Mouse (Mus musculus): ENCODE data around the gene Rpa1. TPM values are rescaled to one million over a fixed set of nuclear protein-coding genes. Genes with fewer than 3 reads are reported as not detected.
"Not testable (repeated sequence)": the region's sequence is repeated elsewhere in the genome, so short reads cannot be mapped to it uniquely, and the experiment has no call there.

The Rpa1 gene
- polyA plus RNA-seq, 1 experiment: 21.3 TPM

DNA sequence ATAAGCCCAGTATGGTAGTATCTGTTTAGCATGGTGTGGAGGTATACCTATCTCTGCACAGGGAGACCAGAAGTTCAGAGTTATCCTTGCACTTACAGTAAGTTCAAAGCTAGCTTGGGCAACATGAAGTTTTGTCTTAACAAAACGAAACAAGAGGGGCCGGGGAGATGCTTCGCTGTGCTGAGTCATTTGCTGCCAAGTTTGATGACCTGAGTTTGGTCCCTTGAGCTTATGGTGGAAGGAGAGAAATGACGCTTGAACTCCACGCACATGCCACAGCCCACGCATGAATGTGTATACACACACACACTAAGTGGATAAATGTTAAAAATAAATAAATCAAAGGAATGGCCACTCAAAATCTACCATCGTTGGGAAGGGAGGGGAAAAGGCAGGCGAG lies 59.6 kb downstream of the Rpa1 start:
- Histone ChIP-seq H3K4me1 (ENCODE audit: control insufficient read depth, insufficient read depth, low read length) (peaks cover 16% of the 10 kb centered on the region; the same call in 1 of the 2 replicates), H3K27me3 (replicated peaks; ENCODE audit: control insufficient read depth, insufficient read depth, low read length) (no peaks in the 10 kb centered on the region), H3K27ac (ENCODE audit: insufficient read depth, low read depth, low read length) (no peak overlapping the region), H3K36me3 (ENCODE audit: control insufficient read depth, insufficient read depth, low read length) (no peaks in the 10 kb centered on the region), H3K4me3 (ENCODE audit: insufficient read depth, low read depth, low read length) (no peak overlapping the region)
- DNase-seq: no peak
- TF ChIP-seq POLR2A (IDR thresholded peaks at IDR 0.05; ENCODE audit: low read depth, low read length) (no peak), CTCF (conservative IDR thresholded peaks at IDR 0.05; ENCODE audit: insufficient read depth, insufficient read length, low read depth, low read length) (no peak)
- WGBS: 77% methylated on average over 8 of the region's 8 CpGs

- Histone ChIP-seq H3K27ac (ENCODE audit: insufficient read depth, low read depth, low read length) (no peak overlapping the region), H3K4me3 (ENCODE audit: insufficient read depth, low read depth, low read length) (no peak overlapping the region), H3K4me1 (ENCODE audit: control insufficient read depth, insufficient read depth, low read length) (peaks cover 13% of the 10 kb centered on the region; the same call in 1 of the 2 replicates), H3K27me3 (replicated peaks; ENCODE audit: control insufficient read depth, insufficient read depth, low read length) (no peaks in the 10 kb centered on the region), H3K36me3 (ENCODE audit: control insufficient read depth, insufficient read depth, low read length) (no peaks in the 10 kb centered on the region)
- DNase-seq: no peak
- no peak for TF ChIP-seq POLR2A (IDR thresholded peaks at IDR 0.05; ENCODE audit: low read depth, low read length)
- TF ChIP-seq CTCF (conservative IDR thresholded peaks at IDR 0.05; ENCODE audit: insufficient read depth, insufficient read length, low read depth, low read length): no peak
- 86% methylated on average over 10 of the region's 10 CpGs for WGBS
Measured at GRCm38 (mm10) chr11:75287940-75288339, 60.2 kb downstream of the Rpa1 start.

DNA sequence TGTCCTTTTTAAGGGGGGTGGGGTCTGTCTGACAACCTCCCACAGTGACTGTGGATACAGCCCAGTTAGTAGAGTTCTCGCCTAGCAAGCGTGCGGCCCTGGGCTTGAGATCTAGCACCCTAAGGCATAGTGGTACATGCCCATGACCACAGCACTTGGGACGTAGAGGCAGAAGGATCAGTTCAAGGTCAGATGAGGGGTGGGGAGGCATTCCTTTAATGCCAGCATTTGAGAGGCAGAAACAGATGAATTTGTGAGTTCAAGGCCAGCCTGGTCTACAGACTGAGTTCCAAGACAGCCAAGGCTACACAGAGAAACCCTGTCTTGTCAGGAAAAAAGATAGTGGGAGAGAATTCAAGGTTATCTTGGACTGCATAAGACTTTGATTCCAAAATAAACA lies 61.3 kb downstream of the Rpa1 start:
- Histone ChIP-seq H3K36me3 (ENCODE audit: control insufficient read depth, insufficient read depth, low read length) (no peaks in the 10 kb centered on the region), H3K27me3 (replicated peaks; ENCODE audit: control insufficient read depth, insufficient read depth, low read length) (no peaks in the 10 kb centered on the region), H3K4me3 (ENCODE audit: insufficient read depth, low read depth, low read length) (no peak overlapping the region), H3K4me1 (ENCODE audit: control insufficient read depth, insufficient read depth, low read length) (peaks cover 13% of the 10 kb centered on the region; the same call in 1 of the 2 replicates), H3K27ac (ENCODE audit: insufficient read depth, low read depth, low read length) (no peak overlapping the region)
- 91% methylated on average over 4 of the region's 4 CpGs for WGBS
- DNase-seq: no peak
- no peak for TF ChIP-seq CTCF (conservative IDR thresholded peaks at IDR 0.05; ENCODE audit: insufficient read depth, insufficient read length, low read depth, low read length)
- TF ChIP-seq POLR2A (IDR thresholded peaks at IDR 0.05; ENCODE audit: low read depth, low read length): no peak

DNA sequence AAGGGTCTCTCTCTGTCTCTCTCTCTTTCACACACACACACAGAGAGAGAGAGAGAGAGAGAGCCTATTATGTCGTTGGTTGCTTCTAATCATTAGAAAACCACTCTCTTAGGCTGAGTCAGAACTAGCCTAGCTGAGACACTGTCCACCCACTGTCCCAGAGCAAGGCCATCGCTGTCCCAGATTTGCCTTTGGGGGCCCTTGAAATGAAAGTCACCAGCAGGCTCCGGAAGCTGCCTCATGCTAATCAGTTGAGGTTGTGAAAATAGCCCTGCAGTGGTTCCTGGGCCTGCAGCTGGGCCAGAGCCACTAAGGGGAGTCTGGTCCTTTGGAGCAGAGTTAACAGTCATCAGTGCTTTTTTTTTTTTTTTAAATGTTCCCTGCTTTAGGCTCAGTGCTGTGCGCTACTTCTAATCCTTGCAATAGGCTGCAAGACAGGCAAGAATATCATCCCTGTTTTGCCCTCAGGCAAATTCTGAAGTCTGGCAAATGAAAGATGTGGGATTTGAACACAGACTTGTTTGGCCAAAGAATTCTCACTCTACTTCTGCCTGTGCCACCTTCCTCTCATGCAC lies 62.1 kb downstream of the Rpa1 start:
- Histone ChIP-seq H3K27me3 (replicated peaks; ENCODE audit: control insufficient read depth, insufficient read depth, low read length) (no peaks in the 10 kb centered on the region), H3K36me3 (ENCODE audit: control insufficient read depth, insufficient read depth, low read length) (no peaks in the 10 kb centered on the region), H3K4me1 (ENCODE audit: control insufficient read depth, insufficient read depth, low read length) (peaks cover 9% of the 10 kb centered on the region; the same call in 1 of the 2 replicates), H3K27ac (ENCODE audit: insufficient read depth, low read depth, low read length) (no peak overlapping the region), H3K4me3 (ENCODE audit: insufficient read depth, low read depth, low read length) (no peak overlapping the region)
- DNase-seq: no peak
- 63% methylated on average over 4 of the region's 4 CpGs for WGBS
- no peak for TF ChIP-seq CTCF (conservative IDR thresholded peaks at IDR 0.05; ENCODE audit: insufficient read depth, insufficient read length, low read depth, low read length)
- TF ChIP-seq POLR2A (IDR thresholded peaks at IDR 0.05; ENCODE audit: low read depth, low read length): no peak

- H3K27ac ChIP-seq (ENCODE audit: insufficient read depth, low read depth, low read length); DNase-seq; H3K4me1 ChIP-seq (ENCODE audit: control insufficient read depth, insufficient read depth, low read length); H3K27me3 ChIP-seq (replicated peaks; ENCODE audit: control insufficient read depth, insufficient read depth, low read length); H3K4me3 ChIP-seq (ENCODE audit: insufficient read depth, low read depth, low read length); H3K36me3 ChIP-seq (ENCODE audit: control insufficient read depth, insufficient read depth, low read length): not testable (repeated sequence)
- 80% methylated on average over 3 of the region's 3 CpGs for WGBS
Measured at GRCm38 (mm10) chr11:75283784-75284183, 64.3 kb downstream of the Rpa1 start.

DNA sequence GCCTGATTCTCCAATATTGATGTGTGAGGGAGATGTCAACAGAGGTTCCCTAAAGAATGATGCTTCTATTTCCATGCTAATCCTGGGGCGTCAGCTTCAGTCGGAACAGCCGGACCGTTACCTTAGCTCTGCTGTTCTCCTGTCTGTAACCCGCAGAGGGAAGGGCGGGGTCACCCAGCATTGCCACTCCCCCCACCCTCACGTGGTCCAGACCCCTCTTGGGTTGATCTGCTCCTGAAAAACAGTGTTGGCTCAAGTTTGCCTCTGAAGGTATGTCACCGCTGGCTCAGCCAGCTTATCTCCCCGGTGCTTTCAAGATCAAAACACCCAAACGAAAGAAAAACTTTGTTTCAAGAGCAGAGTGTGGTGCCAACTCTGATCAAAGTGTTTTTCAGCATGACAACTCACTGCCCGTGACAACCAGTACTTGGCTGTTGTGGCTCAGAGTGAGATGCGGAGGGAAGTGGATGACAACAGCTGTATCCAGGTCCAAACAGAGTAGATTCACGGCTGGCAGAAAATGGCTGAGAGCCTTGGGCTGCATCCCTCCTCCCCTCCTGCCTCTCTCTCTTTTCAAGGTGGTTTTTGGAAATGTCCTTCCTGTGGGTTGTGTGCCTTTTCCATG lies 65.5 kb downstream of the Rpa1 start:
- no peak for TF ChIP-seq POLR2A (IDR thresholded peaks at IDR 0.05; ENCODE audit: low read depth, low read length)
- no peak for TF ChIP-seq CTCF (conservative IDR thresholded peaks at IDR 0.05; ENCODE audit: insufficient read depth, insufficient read length, low read depth, low read length)
- WGBS: 36% methylated on average over 13 of the region's 13 CpGs
- peak; percentile 44 for DNase-seq
- no peak overlapping the region for H3K27ac ChIP-seq (ENCODE audit: insufficient read depth, low read depth, low read length)
- no peaks in the 10 kb centered on the region for H3K27me3 ChIP-seq (replicated peaks; ENCODE audit: control insufficient read depth, insufficient read depth, low read length)
- H3K4me3 ChIP-seq (ENCODE audit: insufficient read depth, low read depth, low read length): no peak overlapping the region
- H3K4me1 ChIP-seq (ENCODE audit: control insufficient read depth, insufficient read depth, low read length): no peaks in the 10 kb centered on the region
- H3K36me3 ChIP-seq (ENCODE audit: control insufficient read depth, insufficient read depth, low read length): no peaks in the 10 kb centered on the region

- WGBS: 32% methylated on average over 29 of the region's 29 CpGs
- H3K27me3 ChIP-seq (replicated peaks; ENCODE audit: control insufficient read depth, insufficient read depth, low read length): no peaks in the 10 kb centered on the region
- no peaks in the 10 kb centered on the region for H3K36me3 ChIP-seq (ENCODE audit: control insufficient read depth, insufficient read depth, low read length)
- no peak for DNase-seq
- no peak overlapping the region for H3K27ac ChIP-seq (ENCODE audit: insufficient read depth, low read depth, low read length)
- TF ChIP-seq CTCF (conservative IDR thresholded peaks at IDR 0.05; ENCODE audit: insufficient read depth, insufficient read length, low read depth, low read length) (no peak), POLR2A (IDR thresholded peaks at IDR 0.05; ENCODE audit: low read depth, low read length) (no peak)
- H3K4me3 ChIP-seq (ENCODE audit: insufficient read depth, low read depth, low read length): no peak overlapping the region
- no peaks in the 10 kb centered on the region for H3K4me1 ChIP-seq (ENCODE audit: control insufficient read depth, insufficient read depth, low read length)
Measured at GRCm38 (mm10) chr11:75281380-75282256, 66.5 kb downstream of the Rpa1 start.

Measured in kidney, adult 2 months (tissue).